Mouse (Mus musculus) sigmoid colon, adult 10 weeks (tissue): ENCODE data around the gene Gpc4. TPM values are rescaled to one million over a fixed set of nuclear protein-coding genes. Genes with fewer than 3 reads are reported as not detected.

Source experiments
- polyA plus RNA-seq: library from polyadenylated mRNA; stranded (reverse); fragments of 350-450 nt; fragmentation: Illumina TruSeq; extraction: RNeasy Lipid Tissue Mini Kit (QIAGEN cat#74804); gene quantifications from one replicate; pipeline ENCODE4 v1.2.3, GENCODE M21; 2014; ENCODE audit warnings: low read depth, low replicate concordance

The Gpc4 gene
- 27.3 TPM for polyA plus RNA-seq

GRCm38 (mm10) chrX:52164738-52165554 is at the start of gene Gpc4:
Gene Gpc4, minus strand, starts transcription at chrX:52165252.

Other genes starting within 250 kb of the Gpc4 start
- not detected for gene 1700080O16Rik, start 192.5 kb downstream of the Gpc4 start, polyA plus RNA-seq